Mouse (Mus musculus): ENCODE results near the gene Edn2. TPM values are rescaled to one million over a fixed set of nuclear protein-coding genes. Genes with fewer than 3 reads are reported as not detected.

The Edn2 gene
- polyA plus RNA-seq, 1 experiment = not detected

DNA sequence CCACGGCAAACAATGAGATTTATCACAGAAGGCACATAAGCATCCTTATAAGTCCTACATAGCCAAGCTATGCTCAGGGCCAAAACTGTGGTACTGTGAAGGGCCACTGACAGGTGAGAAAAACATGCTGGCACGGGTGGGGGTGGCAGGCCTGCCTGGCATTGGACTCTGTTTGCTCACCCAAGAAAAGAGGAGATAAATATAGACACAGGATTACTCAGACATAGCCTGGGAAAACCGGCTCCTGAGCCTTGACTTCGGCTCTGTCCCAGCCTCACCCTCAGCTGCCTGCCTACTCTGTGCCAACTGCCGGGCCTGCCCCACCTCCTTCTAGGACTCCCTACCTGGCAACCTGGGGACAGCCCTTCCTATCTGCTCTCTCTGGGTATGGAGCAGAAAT lies 16.7 kb upstream of the Edn2 start:
- Histone ChIP-seq H3K36me3 (ENCODE audit: control insufficient read depth, insufficient read depth, low read length) (no peaks in the 10 kb centered on the region), H3K4me1 (ENCODE audit: control insufficient read depth, insufficient read depth, low read length) (peaks cover 8% of the 10 kb centered on the region), H3K4me3 (ENCODE audit: control insufficient read depth, low read depth, low read length) (no peak overlapping the region), H3K27me3 (ENCODE audit: control insufficient read depth, insufficient read depth, low read length) (no peaks in the 10 kb centered on the region; the same call in 1 of the 2 replicates), H3K27ac (ENCODE audit: control insufficient read depth, insufficient read depth, low read depth, low read length) (no peak overlapping the region)
- TF ChIP-seq POLR2A (IDR thresholded peaks at IDR 0.05; ENCODE audit: control insufficient read depth, low read depth, low read length) (no peak), CTCF (IDR thresholded peaks at IDR 0.05; ENCODE audit: control insufficient read depth, insufficient read depth, insufficient replicate concordance, low read depth, low read length) (no peak)

DNA sequence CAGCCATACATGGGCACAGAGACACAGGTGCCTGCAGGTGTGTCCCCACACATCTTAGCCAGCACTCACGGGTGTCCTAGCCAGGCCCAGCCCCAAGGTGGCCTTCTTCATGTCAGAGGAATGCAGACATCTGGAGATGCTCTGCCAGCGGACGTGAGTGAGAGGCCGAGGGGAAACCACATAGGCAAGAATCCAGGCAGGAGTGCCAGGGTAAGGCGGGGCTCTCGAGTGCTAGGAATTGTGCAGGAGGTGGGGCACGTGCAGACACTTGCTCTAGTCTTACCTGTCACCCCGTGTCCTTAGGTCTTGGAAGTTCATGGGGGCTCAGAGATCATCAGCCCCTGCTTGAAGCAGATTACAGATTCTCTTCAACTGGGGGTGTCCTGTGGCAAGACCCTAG lies 15.1 kb upstream of the Edn2 start:
- Histone ChIP-seq H3K4me3 (ENCODE audit: control insufficient read depth, low read depth, low read length) (no peak overlapping the region), H3K27ac (ENCODE audit: control insufficient read depth, insufficient read depth, low read depth, low read length) (no peak overlapping the region), H3K27me3 (ENCODE audit: control insufficient read depth, insufficient read depth, low read length) (no peaks in the 10 kb centered on the region; the same call in 1 of the 2 replicates), H3K4me1 (ENCODE audit: control insufficient read depth, insufficient read depth, low read length) (peaks cover 8% of the 10 kb centered on the region), H3K36me3 (ENCODE audit: control insufficient read depth, insufficient read depth, low read length) (no peaks in the 10 kb centered on the region)
- TF ChIP-seq POLR2A (IDR thresholded peaks at IDR 0.05; ENCODE audit: control insufficient read depth, low read depth, low read length) (no peak), CTCF (IDR thresholded peaks at IDR 0.05; ENCODE audit: control insufficient read depth, insufficient read depth, insufficient replicate concordance, low read depth, low read length) (no peak)

GRCm38 (mm10) chr4:120148291-120149141 lies 12.5 kb upstream of the Edn2 start:
- peaks cover 8% of the 10 kb centered on the region for H3K4me1 ChIP-seq (ENCODE audit: control insufficient read depth, insufficient read depth, low read length)
- no peaks in the 10 kb centered on the region for H3K36me3 ChIP-seq (ENCODE audit: control insufficient read depth, insufficient read depth, low read length)
- no peak overlapping the region for H3K27ac ChIP-seq (ENCODE audit: control insufficient read depth, insufficient read depth, low read depth, low read length)
- peak overlapping the region; percentile 79 for H3K4me3 ChIP-seq (ENCODE audit: control insufficient read depth, low read depth, low read length)
- no peaks in the 10 kb centered on the region; the same call in 1 of the 2 replicates for H3K27me3 ChIP-seq (ENCODE audit: control insufficient read depth, insufficient read depth, low read length)
- TF ChIP-seq POLR2A (IDR thresholded peaks at IDR 0.05; ENCODE audit: control insufficient read depth, low read depth, low read length) (no peak; the same call in 1 of the 2 replicates), CTCF (IDR thresholded peaks at IDR 0.05; ENCODE audit: control insufficient read depth, insufficient read depth, insufficient replicate concordance, low read depth, low read length) (no peak)

DNA sequence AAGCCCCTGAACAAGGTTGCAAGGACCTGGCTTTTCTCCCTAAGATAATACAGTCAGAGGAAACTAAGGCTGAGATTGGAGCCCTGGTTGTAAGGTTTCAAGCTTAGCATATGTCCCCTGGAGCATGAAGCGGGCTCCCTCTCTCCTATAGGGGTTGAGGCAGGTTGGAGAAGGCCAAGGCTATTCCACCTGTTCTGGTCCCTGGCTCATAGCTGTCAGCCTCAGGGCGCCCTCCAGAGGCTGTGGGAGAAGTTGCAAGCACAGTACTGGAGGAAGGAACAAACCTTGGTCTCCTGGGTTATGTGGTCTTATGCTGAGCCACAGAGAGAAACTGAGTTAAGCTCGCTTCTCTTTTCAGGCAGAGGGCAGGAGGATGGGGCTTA lies 11.9 kb upstream of the Edn2 start:
- Histone ChIP-seq H3K4me1 (ENCODE audit: control insufficient read depth, insufficient read depth, low read length) (peaks cover 10% of the 10 kb centered on the region), H3K36me3 (ENCODE audit: control insufficient read depth, insufficient read depth, low read length) (no peaks in the 10 kb centered on the region), H3K27ac (ENCODE audit: control insufficient read depth, insufficient read depth, low read depth, low read length) (no peak overlapping the region), H3K27me3 (ENCODE audit: control insufficient read depth, insufficient read depth, low read length) (no peaks in the 10 kb centered on the region; the same call in 1 of the 2 replicates), H3K4me3 (ENCODE audit: control insufficient read depth, low read depth, low read length) (peak overlapping the region; percentile 79)
- TF ChIP-seq CTCF (IDR thresholded peaks at IDR 0.05; ENCODE audit: control insufficient read depth, insufficient read depth, insufficient replicate concordance, low read depth, low read length) (peak; percentile 88), POLR2A (IDR thresholded peaks at IDR 0.05; ENCODE audit: control insufficient read depth, low read depth, low read length) (no peak)

DNA sequence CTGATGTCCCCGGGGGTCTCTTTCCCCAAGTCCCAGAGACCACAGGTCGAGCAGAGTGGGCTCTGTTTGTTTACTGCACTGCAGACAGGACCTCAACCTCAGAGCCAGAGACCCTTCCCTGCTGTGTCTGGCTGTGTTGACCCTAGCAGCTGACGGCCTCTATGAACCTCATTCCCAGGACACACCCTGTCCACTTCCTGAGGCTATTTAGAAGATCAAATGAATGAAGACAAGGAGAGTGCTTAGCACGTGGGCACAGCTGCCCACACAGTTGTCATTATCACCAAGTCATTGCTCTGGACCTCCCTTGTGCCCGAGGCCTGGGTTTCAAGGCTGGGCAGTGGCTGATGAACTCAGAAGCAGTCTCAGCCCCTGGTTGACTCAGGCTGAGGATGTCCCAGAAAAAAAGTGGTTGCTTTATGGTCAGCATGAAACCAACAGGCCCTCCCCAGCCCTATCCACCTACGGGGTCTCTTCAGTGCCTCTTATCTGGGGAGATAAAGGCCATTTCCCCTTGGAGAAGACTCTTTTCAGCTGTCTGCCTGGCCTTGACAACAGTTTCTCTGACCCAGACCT lies 10.6 kb upstream of the Edn2 start:
- Histone ChIP-seq H3K27ac (ENCODE audit: control insufficient read depth, insufficient read depth, low read depth, low read length) (no peak overlapping the region), H3K36me3 (ENCODE audit: control insufficient read depth, insufficient read depth, low read length) (no peaks in the 10 kb centered on the region), H3K27me3 (ENCODE audit: control insufficient read depth, insufficient read depth, low read length) (no peaks in the 10 kb centered on the region; the same call in 1 of the 2 replicates), H3K4me1 (ENCODE audit: control insufficient read depth, insufficient read depth, low read length) (peaks cover 17% of the 10 kb centered on the region), H3K4me3 (ENCODE audit: control insufficient read depth, low read depth, low read length) (no peak overlapping the region)
- TF ChIP-seq POLR2A (IDR thresholded peaks at IDR 0.05; ENCODE audit: control insufficient read depth, low read depth, low read length) (no peak), CTCF (IDR thresholded peaks at IDR 0.05; ENCODE audit: control insufficient read depth, insufficient read depth, insufficient replicate concordance, low read depth, low read length) (no peak)

GRCm38 (mm10) chr4:120151906-120152305 lies 9.1 kb upstream of the Edn2 start:
- Histone ChIP-seq H3K27ac (ENCODE audit: control insufficient read depth, insufficient read depth, low read depth, low read length) (no peak overlapping the region), H3K27me3 (ENCODE audit: control insufficient read depth, insufficient read depth, low read length) (no peaks in the 10 kb centered on the region; the same call in 1 of the 2 replicates), H3K4me3 (ENCODE audit: control insufficient read depth, low read depth, low read length) (no peak overlapping the region), H3K4me1 (ENCODE audit: control insufficient read depth, insufficient read depth, low read length) (peaks cover 17% of the 10 kb centered on the region), H3K36me3 (ENCODE audit: control insufficient read depth, insufficient read depth, low read length) (no peaks in the 10 kb centered on the region)
- TF ChIP-seq CTCF (IDR thresholded peaks at IDR 0.05; ENCODE audit: control insufficient read depth, insufficient read depth, insufficient replicate concordance, low read depth, low read length) = no peak
- no peak for TF ChIP-seq POLR2A (IDR thresholded peaks at IDR 0.05; ENCODE audit: control insufficient read depth, low read depth, low read length)

DNA sequence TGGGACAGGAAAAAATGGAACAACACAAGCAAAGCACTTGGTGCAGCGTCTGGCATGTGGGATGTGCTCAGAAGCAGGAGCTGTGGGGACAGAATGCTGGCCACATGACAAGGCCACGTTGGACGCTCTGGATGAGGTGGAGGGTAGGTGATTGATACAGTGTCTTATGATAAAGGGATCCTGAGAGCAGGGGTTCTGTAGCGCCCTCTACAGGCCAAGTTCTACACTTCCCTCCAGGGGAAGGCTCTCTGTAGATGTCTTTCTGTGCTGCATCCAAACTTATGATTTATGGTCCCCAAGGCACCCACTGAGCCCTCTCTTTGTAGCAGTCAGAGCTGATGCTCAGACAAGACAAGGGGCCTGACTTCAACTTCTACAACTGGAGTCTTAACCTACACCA lies 8.4 kb upstream of the Edn2 start:
- Histone ChIP-seq H3K4me3 (ENCODE audit: control insufficient read depth, low read depth, low read length) (no peak overlapping the region), H3K36me3 (ENCODE audit: control insufficient read depth, insufficient read depth, low read length) (no peaks in the 10 kb centered on the region), H3K27me3 (ENCODE audit: control insufficient read depth, insufficient read depth, low read length) (no peaks in the 10 kb centered on the region; the same call in 1 of the 2 replicates), H3K4me1 (ENCODE audit: control insufficient read depth, insufficient read depth, low read length) (peaks cover 17% of the 10 kb centered on the region), H3K27ac (ENCODE audit: control insufficient read depth, insufficient read depth, low read depth, low read length) (no peak overlapping the region)
- no peak for TF ChIP-seq POLR2A (IDR thresholded peaks at IDR 0.05; ENCODE audit: control insufficient read depth, low read depth, low read length)
- TF ChIP-seq CTCF (IDR thresholded peaks at IDR 0.05; ENCODE audit: control insufficient read depth, insufficient read depth, insufficient replicate concordance, low read depth, low read length) = peak; percentile 63; the same call in 1 of the 2 replicates

Measured in testis, adult 2 months (tissue).